Comparison of ENCODE assay signal across 20 mouse cellular contexts in the genomic region with DNA sequence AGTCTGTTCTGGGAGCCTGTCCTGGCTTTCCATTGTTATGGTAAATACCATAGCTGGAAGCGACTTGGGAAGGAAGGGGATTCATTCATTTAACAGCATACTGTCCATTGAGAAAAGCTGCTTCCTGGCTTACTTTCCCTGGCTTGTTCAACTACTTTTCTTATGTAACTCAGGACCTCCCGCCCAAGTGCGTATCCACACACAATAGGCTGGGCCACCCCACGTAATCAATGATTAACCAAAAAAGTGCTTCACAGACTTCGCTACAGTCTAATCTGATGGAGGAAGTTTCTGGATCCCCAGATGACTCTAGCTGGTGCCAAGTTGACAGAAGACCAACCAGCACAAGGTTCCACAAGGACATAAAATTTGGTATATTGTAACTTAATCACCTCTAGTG. TPM values are rescaled to one million over a fixed set of nuclear protein-coding genes. Genes with fewer than 3 reads are reported as not detected.
A peak's percentile ranks its signal among the peaks of the same experiment; 100 is the strongest.
DNase-seq lines count a peak whose midpoint lies in the region; ATAC-seq and TF ChIP-seq lines count a peak whose summit lies in the region.
"Had no signal": no experiment of that assay in that cellular context is flagged by ENCODE, and none has a peak within 500 bp of the region (broad histone marks: within the 10 kb centered on the region; RNA-seq: fewer than 3 reads in every experiment).

No protein-coding gene starts in this region.

- TF ChIP-seq CTCF in kidney, adult 2 months (conservative IDR thresholded peaks at IDR 0.05; ENCODE audit: insufficient read depth, insufficient read length, low read depth, low read length) = no peak
- no peak for TF ChIP-seq CTCF in lung, postnatal 0 days (IDR thresholded peaks at IDR 0.05)

- H3K4me3 ChIP-seq in kidney, adult 2 months (ENCODE audit: insufficient read depth, low read depth, low read length) = no peak overlapping the region
- H3K4me3 ChIP-seq in kidney, embryonic 14.5 days (ENCODE audit: low read length) = no peak overlapping the region
- H3K4me3 ChIP-seq in lung, postnatal 0 days (ENCODE audit: low read depth, low read length) = no peak overlapping the region
- no peak overlapping the region for H3K4me3 ChIP-seq in kidney, embryonic 16.5 days (ENCODE audit: low read length)
- no peak overlapping the region for H3K4me3 ChIP-seq in hindbrain, embryonic 13.5 days
- H3K4me3 ChIP-seq: hindbrain, embryonic 15.5 days; midbrain, embryonic 10.5 days; neural tube, embryonic 13.5 days had no signal

- H3K9me3 ChIP-seq in kidney, embryonic 14.5 days (ENCODE audit: control insufficient read depth, low read length) = no peaks in the 10 kb centered on the region
- no peaks in the 10 kb centered on the region for H3K9me3 ChIP-seq in lung, postnatal 0 days (ENCODE audit: low read length)
- H3K9me3 ChIP-seq in kidney, embryonic 16.5 days (ENCODE audit: low read length) = no peaks in the 10 kb centered on the region
- no peaks in the 10 kb centered on the region for H3K9me3 ChIP-seq in hindbrain, embryonic 13.5 days
- H3K9me3 ChIP-seq: hindbrain, embryonic 15.5 days; midbrain, embryonic 10.5 days; neural tube, embryonic 13.5 days had no signal

- peak; percentile 79 for DNase-seq in kidney, adult 2 months
- peak; percentile 34 for DNase-seq in lung, postnatal 0 days (ENCODE audit: low spot score)
- DNase-seq in lung, postnatal 14 days = no peak
- peak; percentile 24 for DNase-seq in yolk sac, embryonic 10.5 days (ENCODE audit: low spot score)
- no peak for DNase-seq in gastrocnemius, postnatal 14 days
- DNase-seq: cerebellum, postnatal 36 days; gastrocnemius, postnatal 10 days; heart, postnatal 14 days; layer of hippocampus, postnatal 36 days; left cerebral cortex, postnatal 4 days; spleen, adult 18-20 months; thymus, postnatal 4 days had no signal

- H3K27ac ChIP-seq in kidney, adult 2 months (ENCODE audit: insufficient read depth, low read depth, low read length) = peak overlapping the region; percentile 67
- H3K27ac ChIP-seq in kidney, embryonic 14.5 days (ENCODE audit: low read depth, low read length) = no peak overlapping the region
- no peak overlapping the region for H3K27ac ChIP-seq in lung, postnatal 0 days (ENCODE audit: low read length)
- no peak overlapping the region for H3K27ac ChIP-seq in kidney, embryonic 16.5 days (ENCODE audit: low read length)
- no peak overlapping the region for H3K27ac ChIP-seq in hindbrain, embryonic 13.5 days
- H3K27ac ChIP-seq: hindbrain, embryonic 15.5 days; midbrain, embryonic 10.5 days; neural tube, embryonic 13.5 days had no signal

- 58% methylated on average over 5 of the region's 5 CpGs for WGBS in kidney, adult 2 months
- 66% methylated on average over 5 of the region's 5 CpGs for WGBS in kidney, embryonic 14.5 days
- WGBS in lung, postnatal 0 days = 61% methylated on average over 5 of the region's 5 CpGs
- 67% methylated on average over 5 of the region's 5 CpGs for whole genome bisulfite sequencing in kidney, embryonic 16.5 days
- 20% methylated on average over 5 of the region's 5 CpGs for WGBS in hindbrain, embryonic 13.5 days

- no peaks in the 10 kb centered on the region for H3K36me3 ChIP-seq in kidney, adult 2 months (ENCODE audit: control insufficient read depth, insufficient read depth, low read length)
- H3K36me3 ChIP-seq in kidney, embryonic 14.5 days (ENCODE audit: control insufficient read depth, insufficient read depth, low read length) = no peaks in the 10 kb centered on the region
- H3K36me3 ChIP-seq in lung, postnatal 0 days (ENCODE audit: insufficient read depth, low read length) = no peaks in the 10 kb centered on the region
- H3K36me3 ChIP-seq in kidney, embryonic 16.5 days (ENCODE audit: insufficient read depth, low read length) = no peaks in the 10 kb centered on the region
- H3K36me3 ChIP-seq in hindbrain, embryonic 13.5 days = no peaks in the 10 kb centered on the region
- H3K36me3 ChIP-seq: hindbrain, embryonic 15.5 days; midbrain, embryonic 10.5 days; neural tube, embryonic 13.5 days had no signal

- intact Hi-C loops in gastrocnemius, postnatal 14 days (cut with DNase I; ENCODE audit: low total_unique reads) = no loop called here

- H3K4me1 ChIP-seq in kidney, adult 2 months (ENCODE audit: control insufficient read depth, insufficient read depth, low read length) = peaks cover 15% of the 10 kb centered on the region; the same call in 1 of the 2 replicates
- H3K4me1 ChIP-seq in kidney, embryonic 14.5 days (ENCODE audit: control insufficient read depth, insufficient read depth, low read length) = no peaks in the 10 kb centered on the region
- H3K4me1 ChIP-seq in lung, postnatal 0 days (ENCODE audit: insufficient read depth, low read depth, low read length) = no peaks in the 10 kb centered on the region
- 0 out of 2 replicates have a peak, but pooled peaks cover 10% of the 10 kb centered on the region for H3K4me1 ChIP-seq in kidney, embryonic 16.5 days (ENCODE audit: insufficient read depth, low read length)
- H3K4me1 ChIP-seq in hindbrain, embryonic 13.5 days (replicated peaks) = no peaks in the 10 kb centered on the region
- H3K4me1 ChIP-seq: hindbrain, embryonic 15.5 days; neural tube, embryonic 13.5 days had no signal

- no peak for TF ChIP-seq POLR2A in kidney, adult 2 months (IDR thresholded peaks at IDR 0.05; ENCODE audit: low read depth, low read length)

- no peak overlapping the region for H3K9ac ChIP-seq in kidney, embryonic 14.5 days (ENCODE audit: low read depth, low read length)
- no peak overlapping the region for H3K9ac ChIP-seq in lung, postnatal 0 days (replicated peaks; ENCODE audit: low read depth)
- H3K9ac ChIP-seq in kidney, embryonic 16.5 days (replicated peaks; ENCODE audit: low read length) = no peak overlapping the region
- no peak overlapping the region for H3K9ac ChIP-seq in hindbrain, embryonic 13.5 days
- H3K9ac ChIP-seq: hindbrain, embryonic 15.5 days; neural tube, embryonic 13.5 days had no signal

- H3K4me2 ChIP-seq in kidney, embryonic 14.5 days (replicated peaks; ENCODE audit: low read depth, low read length) = no peak overlapping the region
- no peak overlapping the region for H3K4me2 ChIP-seq in lung, postnatal 0 days (replicated peaks; ENCODE audit: low read depth, low read length)
- H3K4me2 ChIP-seq in kidney, embryonic 16.5 days (replicated peaks; ENCODE audit: low read depth, low read length) = no peak overlapping the region
- H3K4me2 ChIP-seq in hindbrain, embryonic 13.5 days = no peak overlapping the region
- H3K4me2 ChIP-seq: hindbrain, embryonic 15.5 days; neural tube, embryonic 13.5 days had no signal

- TF ChIP-seq EP300 in lung, postnatal 0 days (IDR thresholded peaks at IDR 0.05) = no peak

- ATAC-seq in kidney, embryonic 14.5 days (ENCODE audit: low FRiP score, low TSS enrichment) = no peak
- peak; percentile 71 for ATAC-seq in lung, postnatal 0 days
- ATAC-seq in kidney, embryonic 16.5 days (ENCODE audit: low FRiP score, low TSS enrichment) = peak; percentile 47; the same call in 1 of the 2 replicates
- ATAC-seq in hindbrain, embryonic 13.5 days (ENCODE audit: low FRiP score) = no peak

- H3K27me3 ChIP-seq in kidney, adult 2 months (replicated peaks; ENCODE audit: control insufficient read depth, insufficient read depth, low read length) = no peaks in the 10 kb centered on the region
- H3K27me3 ChIP-seq in kidney, embryonic 14.5 days (ENCODE audit: control insufficient read depth, insufficient read depth, low read length) = no peaks in the 10 kb centered on the region
- H3K27me3 ChIP-seq in lung, postnatal 0 days (replicated peaks; ENCODE audit: insufficient read depth, low read length) = no peaks in the 10 kb centered on the region
- no peaks in the 10 kb centered on the region for H3K27me3 ChIP-seq in kidney, embryonic 16.5 days (ENCODE audit: insufficient read depth, low read length)
- H3K27me3 ChIP-seq in hindbrain, embryonic 13.5 days = 0 out of 2 replicates have a peak, but pooled peaks cover 3% of the 10 kb centered on the region
- H3K27me3 ChIP-seq: hindbrain, embryonic 15.5 days; neural tube, embryonic 13.5 days had no signal

RNA-seq across cellular contexts. Expression of a gene that starts 14.0 kb away (rescaled TPM):
- polyA plus RNA-seq in kidney, adult 2 months (2012; rRNA removed) = 2.9 and 3.1 TPM in 2 replicates
- 0.09 TPM in 1 of 2 replicates, not detected in the other for polyA plus RNA-seq in kidney, embryonic 14.5 days (2014; fragmentation: Nextera tagmentation; extraction: Ambion mirVana)
- 772 and 801 TPM in 2 replicates for polyA plus RNA-seq in lung, postnatal 0 days (2015; fragmentation: Nextera tagmentation; extraction: Ambion mirVana)
- 0.64 and 2.5 TPM in 2 replicates for polyA plus RNA-seq in kidney, embryonic 16.5 days (2015; fragmentation: Nextera tagmentation; extraction: Ambion mirVana)
- not detected in 2 replicates for polyA plus RNA-seq in hindbrain, embryonic 13.5 days (2015; fragmentation: Nextera tagmentation; extraction: Ambion mirVana)
- not detected for total RNA-seq in gastrocnemius, postnatal 14 days (2021)
- total RNA-seq: gastrocnemius, postnatal 10 days; layer of hippocampus, postnatal 36 days; monocyte, adult 5-6 weeks had no signal
- polyA plus RNA-seq: embryonic facial prominence, embryonic 11.5 days; midbrain, embryonic 10.5 days had no signal

Comparison
In these comparisons a context has a peak if more than half of its experiments do, and no peak if none do; other contexts are left out.
1. DNase-seq: peak in kidney, adult 2 months (single experiment), lung, postnatal 0 days (single experiment) and yolk sac, embryonic 10.5 days (single experiment); none in lung, postnatal 14 days (single experiment) and gastrocnemius, postnatal 14 days (single experiment).
2. ATAC-seq: peak in lung, postnatal 0 days (single experiment) and kidney, embryonic 16.5 days (single experiment); none in kidney, embryonic 14.5 days (single experiment) and hindbrain, embryonic 13.5 days (single experiment).
3. RNA of a gene that starts 14.0 kb away (polyA plus RNA-seq): 772 to 801 TPM in lung, postnatal 0 days; 2.9 to 3.1 TPM in kidney, adult 2 months, 0.64 to 2.5 TPM in kidney, embryonic 16.5 days, 0.09 TPM in kidney, embryonic 14.5 days and not detected in hindbrain, embryonic 13.5 days; every median in the first group is over 100 times any median in the second.